Mouse (Mus musculus): ENCODE measurements around the gene Olfr186. TPM values are rescaled to one million over a fixed set of nuclear protein-coding genes. Genes with fewer than 3 reads are reported as not detected.

Olfr186 gene
- polyA plus RNA-seq, 1 experiment from 2014 or later, result not detected

GRCm38 (mm10) chr16:59013357-59014018 lies 16.6 kb downstream of the Olfr186 start:
- Histone ChIP-seq H3K4me1 (replicated peaks; ENCODE audit: control insufficient read depth, insufficient read depth, low read length) (no peaks in the 10 kb centered on the region), H3K27ac (ENCODE audit: low read length) (no peak overlapping the region), H3K4me2 (ENCODE audit: low read length) (no peak overlapping the region), H3K36me3 (ENCODE audit: control insufficient read depth, insufficient read depth) (no peaks in the 10 kb centered on the region), H3K27me3 (replicated peaks; ENCODE audit: control insufficient read depth, insufficient read depth, low read length) (no peaks in the 10 kb centered on the region), H3K4me3 (replicated peaks; ENCODE audit: low read length) (no peak overlapping the region), H3K9me3 (ENCODE audit: control insufficient read depth, low read length) (no peaks in the 10 kb centered on the region), H3K9ac (replicated peaks; ENCODE audit: low read depth, low read length) (no peak overlapping the region)
- no peak for ATAC-seq
- 61% methylated on average over 2 of the region's 2 CpGs for WGBS

GRCm38 (mm10) chr16:59007146-59007545 lies 22.9 kb downstream of the Olfr186 start:
- no peaks in the 10 kb centered on the region for H3K36me3 ChIP-seq (ENCODE audit: control insufficient read depth, insufficient read depth)
- no peaks in the 10 kb centered on the region for H3K27me3 ChIP-seq (replicated peaks; ENCODE audit: control insufficient read depth, insufficient read depth, low read length)
- H3K4me1 ChIP-seq (replicated peaks; ENCODE audit: control insufficient read depth, insufficient read depth, low read length), result no peaks in the 10 kb centered on the region
- no peak overlapping the region for H3K9ac ChIP-seq (replicated peaks; ENCODE audit: low read depth, low read length)
- H3K9me3 ChIP-seq (ENCODE audit: control insufficient read depth, low read length), result no peaks in the 10 kb centered on the region
- H3K4me2 ChIP-seq (ENCODE audit: low read length), result no peak overlapping the region
- H3K27ac ChIP-seq (ENCODE audit: low read length), result no peak overlapping the region
- ATAC-seq, result no peak
- H3K4me3 ChIP-seq (replicated peaks; ENCODE audit: low read length), result no peak overlapping the region

GRCm38 (mm10) chr16:58995057-58995456 lies 35.0 kb downstream of the Olfr186 start, which contains the start of gene Olfr183:
TSS of gene Olfr183 (plus strand) at chr16:58995357.
- H3K4me3 ChIP-seq (replicated peaks; ENCODE audit: low read length), result no peak within 1 kb of the TSS
- H3K36me3 ChIP-seq (ENCODE audit: control insufficient read depth, insufficient read depth), result no peaks in the 10 kb centered on the region
- no peak within 1 kb of the TSS for H3K9ac ChIP-seq (replicated peaks; ENCODE audit: low read depth, low read length)
- H3K4me2 ChIP-seq (ENCODE audit: low read length), result no peak within 1 kb of the TSS
- ATAC-seq, result no peak
- H3K4me1 ChIP-seq (replicated peaks; ENCODE audit: control insufficient read depth, insufficient read depth, low read length), result no peaks in the 10 kb centered on the region
- 69% methylated on average over 2 of the region's 2 CpGs for WGBS
- no peaks in the 10 kb centered on the region for H3K9me3 ChIP-seq (ENCODE audit: control insufficient read depth, low read length)
- no peak within 1 kb of the TSS for H3K27ac ChIP-seq (ENCODE audit: low read length)
- H3K27me3 ChIP-seq (replicated peaks; ENCODE audit: control insufficient read depth, insufficient read depth, low read length), result no peaks in the 10 kb centered on the region

Other genes with a start within 250 kb of the Olfr186 start
- not detected in 2 replicates for gene Olfr173, start 230.0 kb downstream of the Olfr186 start, polyA plus RNA-seq (2015; fragmentation: Nextera tagmentation; extraction: Ambion mirVana)
- gene Olfr175-ps1, start 203.5 kb downstream of the Olfr186 start, polyA plus RNA-seq (2015; fragmentation: Nextera tagmentation; extraction: Ambion mirVana), result not detected in 2 replicates
- not detected in 2 replicates for gene Olfr177, start 155.5 kb downstream of the Olfr186 start, polyA plus RNA-seq (2015; fragmentation: Nextera tagmentation; extraction: Ambion mirVana)
- gene Olfr178, start 138.2 kb downstream of the Olfr186 start, polyA plus RNA-seq (2015; fragmentation: Nextera tagmentation; extraction: Ambion mirVana), result not detected in 2 replicates
- gene Olfr181, start 101.5 kb downstream of the Olfr186 start, polyA plus RNA-seq (2015; fragmentation: Nextera tagmentation; extraction: Ambion mirVana), result not detected in 2 replicates
- not detected in 2 replicates for gene Olfr180, start 100.9 kb downstream of the Olfr186 start, polyA plus RNA-seq (2015; fragmentation: Nextera tagmentation; extraction: Ambion mirVana)
- gene Olfr183, start 34.9 kb downstream of the Olfr186 start, polyA plus RNA-seq (2015; fragmentation: Nextera tagmentation; extraction: Ambion mirVana), result not detected in 2 replicates
- gene Olfr187, start 9.5 kb upstream of the Olfr186 start, polyA plus RNA-seq (2015; fragmentation: Nextera tagmentation; extraction: Ambion mirVana), result not detected in 2 replicates
- gene Olfr190, start 47.7 kb upstream of the Olfr186 start, polyA plus RNA-seq (2015; fragmentation: Nextera tagmentation; extraction: Ambion mirVana), result not detected in 2 replicates
- gene Olfr191, start 59.5 kb upstream of the Olfr186 start, polyA plus RNA-seq (2015; fragmentation: Nextera tagmentation; extraction: Ambion mirVana), result not detected in 2 replicates
- not detected in 2 replicates for gene Olfr193, start 81.6 kb upstream of the Olfr186 start, polyA plus RNA-seq (2015; fragmentation: Nextera tagmentation; extraction: Ambion mirVana)
- gene Olfr194, start 90.8 kb upstream of the Olfr186 start, polyA plus RNA-seq (2015; fragmentation: Nextera tagmentation; extraction: Ambion mirVana), result not detected in 2 replicates
- not detected in 2 replicates for gene Olfr195, start 116.8 kb upstream of the Olfr186 start, polyA plus RNA-seq (2015; fragmentation: Nextera tagmentation; extraction: Ambion mirVana)
- not detected in 2 replicates for gene Olfr196, start 140.2 kb upstream of the Olfr186 start, polyA plus RNA-seq (2015; fragmentation: Nextera tagmentation; extraction: Ambion mirVana)
- gene Olfr198, start 173.2 kb upstream of the Olfr186 start, polyA plus RNA-seq (2015; fragmentation: Nextera tagmentation; extraction: Ambion mirVana), result not detected in 2 replicates
- gene Olfr199, start 189.5 kb upstream of the Olfr186 start, polyA plus RNA-seq (2015; fragmentation: Nextera tagmentation; extraction: Ambion mirVana), result not detected in 2 replicates
- not detected in 2 replicates for gene Olfr201, start 242.3 kb upstream of the Olfr186 start, polyA plus RNA-seq (2015; fragmentation: Nextera tagmentation; extraction: Ambion mirVana)